Mouse (Mus musculus) left cerebral cortex, adult 2 months (tissue): ENCODE results near the gene Dpyd. TPM values are rescaled to one million over a fixed set of nuclear protein-coding genes. Genes with fewer than 3 reads are reported as not detected.
A peak's percentile ranks its signal among the peaks of the same experiment; 100 is the strongest.

Source experiments
- DNase-seq, 2 experiments: peaks; one replicate each; pipeline ENCODE4 v3.0.0; 2021 to 2022; ENCODE audit warnings: low spot score in 2 of 2, mixed read lengths in 1 of 2; ENCODE audit errors: extremely low spot score in 1 of 2
- H3K27ac ChIP-seq: fragments of 200-600 bp; 2 replicates; pipeline ENCODE4 v1.8.1; 2022
- H3K4me3 ChIP-seq: fragments of 200-600 bp; 2 replicates; pipeline ENCODE4 v1.8.1; 2022
- CTCF ChIP-seq: fragments of 200-600 bp; IDR thresholded peaks from 2 replicates; pipeline ENCODE4 v1.8.1; 2022; ENCODE audit warnings: antibody characterized with exemption, mild to moderate bottlenecking, moderate library complexity
- intact Hi-C: fragments of 180-260 bp; cut with DNase I; formaldehyde crosslinking; loops from one replicate; pipeline ENCODE4 v1.15.1; 2025
- total RNA-seq, 2 experiments: library from RNA; stranded (reverse); gene quantifications; 2 replicates each; pipeline ENCODE4 v1.2.3; 2021

Dpyd gene
- total RNA-seq, 2 experiments from 2014 or later: 9.8 to 12.1 TPM

DNA sequence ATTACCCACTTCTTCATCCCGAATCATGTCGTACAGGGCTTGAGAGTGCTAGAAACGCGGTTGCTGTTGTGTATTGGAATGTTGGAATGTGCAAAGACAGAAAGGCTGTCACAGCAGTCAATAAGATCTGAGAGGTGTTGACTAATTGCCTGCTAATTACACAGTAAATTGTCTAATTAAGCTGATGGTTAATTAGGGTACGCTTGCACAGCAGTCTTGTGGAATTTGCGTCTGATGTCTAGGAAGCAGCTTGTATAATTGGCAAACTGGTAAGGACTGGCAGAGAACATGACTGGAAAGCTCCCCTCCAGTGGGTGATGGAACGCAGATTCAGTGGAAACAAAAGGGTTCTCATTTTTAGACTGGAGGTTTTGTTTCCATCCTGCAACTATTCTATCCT lies 459.3 kb downstream of the Dpyd start:
- no peak for DNase-seq
- H3K27ac ChIP-seq: no peak overlapping the region
- intact Hi-C loops: no loop called here
- TF ChIP-seq CTCF: no peak
- no peak overlapping the region for H3K4me3 ChIP-seq

DNA sequence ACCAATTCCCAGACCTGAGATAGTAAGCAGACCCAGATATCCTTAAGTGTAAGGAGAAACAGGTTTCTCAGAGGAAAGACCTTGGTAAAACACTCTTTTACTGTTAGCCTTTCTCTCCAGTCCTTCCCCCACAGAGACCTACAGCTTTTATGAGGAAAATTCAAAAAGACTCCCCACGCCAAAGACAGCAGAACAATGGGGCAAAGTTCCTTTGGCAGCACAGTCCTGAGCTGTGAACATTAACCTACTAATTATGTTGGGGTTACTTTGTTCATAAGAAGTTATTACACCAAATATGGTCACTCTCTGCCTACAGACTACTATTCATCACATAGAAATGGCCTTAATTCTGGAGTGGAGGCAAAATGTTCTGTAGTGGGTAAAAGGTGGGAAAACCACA lies 480.7 kb downstream of the Dpyd start:
- intact Hi-C loops: no loop called here
- no peak for DNase-seq
- TF ChIP-seq CTCF: no peak
- Histone ChIP-seq H3K27ac (no peak overlapping the region), H3K4me3 (no peak overlapping the region)

DNA sequence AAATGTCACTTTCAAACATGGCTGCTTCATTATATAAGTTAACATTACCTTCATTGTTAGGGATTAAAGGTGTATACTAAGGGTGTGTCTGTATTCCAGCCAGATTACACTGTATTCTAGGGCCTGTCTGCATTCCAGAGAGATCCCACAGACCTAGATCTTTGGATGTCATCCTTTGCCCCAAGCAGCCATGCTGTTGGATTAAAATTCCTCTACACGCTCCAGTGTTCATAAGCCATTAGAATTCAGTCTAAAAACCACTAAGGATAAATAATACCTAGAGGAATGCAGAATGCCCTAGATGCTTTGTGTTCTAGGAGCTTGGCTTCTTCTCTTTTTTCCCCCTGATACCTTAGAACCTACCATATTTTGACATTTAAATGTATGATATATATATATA lies 494.2 kb downstream of the Dpyd start:
- intact Hi-C loops: no loop called here
- H3K27ac ChIP-seq: no peak overlapping the region
- no peak for DNase-seq
- H3K4me3 ChIP-seq: no peak overlapping the region
- TF ChIP-seq CTCF: no peak

DNA sequence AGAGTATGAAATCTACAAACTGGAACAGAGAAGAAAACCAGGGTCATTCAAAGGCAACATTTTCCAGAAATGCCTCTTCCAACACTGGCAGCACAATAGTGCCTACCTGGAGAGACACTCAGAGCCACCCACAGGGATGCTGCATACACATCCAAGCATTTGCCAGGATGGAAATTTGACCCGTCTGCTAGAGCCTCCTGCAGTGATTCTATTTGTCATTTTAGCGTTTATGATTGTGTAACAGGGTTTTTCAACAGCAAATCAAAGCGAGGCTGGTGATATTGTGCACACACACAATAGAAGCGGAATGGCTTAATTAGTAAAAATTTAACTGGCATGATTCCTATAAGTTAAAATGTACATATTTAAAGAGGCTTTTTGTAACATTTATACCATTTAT lies 501.3 kb downstream of the Dpyd start:
- no peak overlapping the region for H3K27ac ChIP-seq
- TF ChIP-seq CTCF: no peak
- DNase-seq: no peak
- no peak overlapping the region for H3K4me3 ChIP-seq
- intact Hi-C loops: loop anchor here (5.0 kb wide), 1 partner anchor 621 kb away; no protein-coding TSS in a partner anchor

DNA sequence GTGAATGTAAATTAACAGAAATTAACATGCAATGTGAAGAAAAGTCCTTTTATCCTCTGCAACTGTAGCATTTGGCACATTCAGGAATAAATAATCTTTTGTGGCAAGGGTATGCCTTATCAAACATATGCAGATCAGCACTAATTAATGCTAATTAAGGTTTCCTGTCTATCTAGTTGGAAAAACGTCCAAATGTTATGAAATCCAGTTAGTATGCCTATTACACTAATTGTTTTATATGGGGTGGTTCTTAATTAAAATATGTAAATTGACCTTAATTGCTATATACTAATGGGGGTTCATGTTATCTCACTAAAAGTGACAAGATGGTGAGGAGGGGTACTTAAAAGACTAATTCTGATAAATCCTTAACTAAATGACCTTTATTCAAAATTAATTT lies 501.7 kb downstream of the Dpyd start:
- intact Hi-C loops: loop anchor here (5.0 kb wide), 1 partner anchor 621 kb away; no protein-coding TSS in a partner anchor
- TF ChIP-seq CTCF: no peak
- Histone ChIP-seq H3K4me3 (no peak overlapping the region), H3K27ac (no peak overlapping the region)
- DNase-seq: no peak

DNA sequence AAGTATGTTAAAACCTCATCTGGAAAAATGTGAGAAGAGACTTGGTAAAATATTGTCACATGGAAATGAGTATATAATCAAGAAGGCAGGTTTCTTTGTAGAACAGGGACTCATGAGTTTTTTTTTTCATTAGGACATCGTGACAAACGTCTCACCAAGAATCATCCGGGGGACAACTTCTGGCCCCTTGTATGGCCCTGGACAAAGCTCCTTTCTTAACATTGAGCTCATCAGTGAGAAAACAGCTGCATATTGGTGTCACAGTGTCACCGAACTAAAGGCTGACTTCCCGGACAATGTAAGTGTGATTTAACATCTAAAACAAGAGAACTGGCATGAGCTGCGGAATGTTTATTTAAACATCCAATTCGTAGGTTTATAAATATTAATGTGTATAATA lies 502.8 kb downstream of the Dpyd start:
- DNase-seq: no peak
- no peak overlapping the region for H3K4me3 ChIP-seq
- intact Hi-C loops: loop anchor here (5.0 kb wide), 1 partner anchor 622 kb away; no protein-coding TSS in a partner anchor
- no peak overlapping the region for H3K27ac ChIP-seq
- no peak for TF ChIP-seq CTCF

DNA sequence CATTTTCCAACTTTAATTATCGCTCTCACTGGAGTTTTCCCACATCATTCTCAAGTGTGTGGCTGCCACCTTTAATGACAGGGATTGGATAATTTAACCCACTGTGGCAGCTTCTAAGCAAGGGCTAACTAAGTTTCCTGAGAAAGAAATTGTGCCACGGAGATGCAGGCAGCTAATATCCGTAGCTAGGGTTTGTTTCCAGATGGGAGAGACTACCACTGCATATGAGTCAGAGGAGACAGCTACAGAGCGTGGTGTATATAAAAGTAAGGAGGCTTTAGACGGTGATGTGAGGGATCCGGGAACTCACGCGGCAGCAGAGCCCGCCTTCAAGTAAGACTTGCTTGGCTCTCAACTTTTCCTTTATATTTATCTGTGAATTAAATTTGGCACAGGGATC lies 505.3 kb downstream of the Dpyd start:
- intact Hi-C loops: no loop called here
- TF ChIP-seq CTCF: no peak
- DNase-seq: peak in 1 of 2 experiments; percentile 17
- Histone ChIP-seq H3K4me3 (no peak overlapping the region), H3K27ac (no peak overlapping the region)

DNA sequence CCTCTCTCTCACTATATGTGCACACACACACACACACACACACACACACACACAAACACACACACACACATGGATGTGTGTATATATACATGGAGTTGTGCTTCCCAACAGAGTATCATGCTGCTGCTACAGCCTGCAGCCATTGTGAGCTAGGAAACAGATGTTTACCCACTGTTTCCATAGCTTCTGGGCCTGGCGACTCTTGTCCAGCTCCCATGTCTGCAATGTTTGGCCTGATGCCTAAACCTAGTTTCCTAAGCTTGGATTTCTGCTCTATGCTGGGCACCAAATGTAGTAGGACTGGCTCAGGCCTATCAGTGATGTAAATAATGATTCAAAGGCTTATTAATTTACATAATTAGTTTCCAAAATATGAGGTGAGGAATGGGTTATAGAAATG lies 524.7 kb downstream of the Dpyd start:
- no peak overlapping the region for H3K4me3 ChIP-seq
- H3K27ac ChIP-seq: no peak overlapping the region
- DNase-seq: no peak
- TF ChIP-seq CTCF: no peak
- intact Hi-C loops: no loop called here

DNA sequence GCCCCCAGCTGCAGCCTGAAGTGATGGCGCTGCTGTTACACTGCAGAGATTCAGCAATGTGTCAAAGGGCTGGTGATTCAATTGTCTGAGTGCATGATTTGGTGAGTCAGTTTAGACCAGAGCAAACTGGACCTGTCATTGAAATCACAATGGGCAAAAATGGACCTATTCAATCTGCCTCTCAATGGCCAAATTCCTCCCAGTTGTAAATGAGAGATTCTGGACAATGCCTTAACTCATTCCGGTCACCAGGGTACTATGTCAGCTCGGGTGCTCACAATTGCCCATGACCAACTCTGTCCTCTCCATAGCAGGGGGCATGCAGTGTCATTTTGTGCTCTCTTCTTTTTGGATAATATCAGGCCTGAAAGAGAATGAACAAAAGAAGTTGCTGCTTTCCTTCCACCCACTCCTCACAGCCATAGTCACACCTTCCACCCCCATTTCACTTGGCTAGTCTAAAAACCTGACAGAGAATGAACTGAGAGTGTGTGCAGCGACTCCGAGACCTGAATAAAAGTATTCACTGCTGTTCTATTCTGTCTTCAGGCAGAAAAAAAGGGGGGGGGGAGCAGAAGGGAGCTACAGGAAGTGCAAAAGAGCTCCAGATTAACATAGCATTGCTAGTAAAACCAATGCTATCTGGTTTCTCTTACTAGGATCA lies 533.4 kb downstream of the Dpyd start:
- Histone ChIP-seq H3K27ac (no peak overlapping the region), H3K4me3 (no peak overlapping the region)
- intact Hi-C loops: no loop called here
- TF ChIP-seq CTCF: no peak
- DNase-seq: no peak

DNA sequence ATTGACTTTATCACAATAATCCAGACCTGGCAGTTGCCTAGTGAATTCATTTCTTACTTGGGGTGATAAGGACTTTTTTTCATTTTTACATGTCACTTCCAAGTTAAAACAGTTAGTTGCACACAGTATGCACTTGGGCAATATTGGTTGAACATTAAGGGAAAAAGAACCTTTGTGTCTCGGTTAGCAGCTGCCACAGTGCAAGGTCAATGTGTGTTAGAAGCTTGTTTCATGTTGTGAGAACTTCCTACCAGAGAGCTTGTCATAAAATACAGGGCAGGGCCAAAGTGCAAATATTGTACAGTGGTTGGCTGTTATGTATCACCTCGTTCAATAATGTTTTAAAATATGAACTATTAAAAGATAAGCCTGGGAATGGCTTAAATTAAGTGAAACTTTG lies 564.1 kb downstream of the Dpyd start:
- intact Hi-C loops: no loop called here
- H3K4me3 ChIP-seq: no peak overlapping the region
- no peak for TF ChIP-seq CTCF
- no peak overlapping the region for H3K27ac ChIP-seq
- DNase-seq: no peak

DNA sequence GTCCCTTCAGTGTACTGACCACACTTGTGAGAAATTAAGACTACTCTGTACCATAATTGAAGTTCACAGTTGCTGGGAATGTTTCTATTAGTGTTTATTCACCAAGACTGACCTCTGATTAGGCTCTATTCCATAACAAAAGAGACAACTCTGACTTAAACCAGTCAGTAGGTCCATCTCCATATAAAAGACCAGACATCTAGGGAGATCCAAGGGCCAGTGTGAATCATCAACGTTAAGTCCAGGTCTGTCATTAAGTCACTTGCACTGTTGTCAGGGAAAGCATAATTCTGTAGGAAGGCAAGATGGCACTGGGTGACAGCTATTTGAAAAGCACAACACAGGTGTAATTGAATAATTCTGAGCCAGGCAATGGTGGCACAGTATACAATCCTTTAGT lies 566.1 kb downstream of the Dpyd start:
- H3K27ac ChIP-seq: no peak overlapping the region
- intact Hi-C loops: no loop called here
- DNase-seq: no peak
- no peak for TF ChIP-seq CTCF
- no peak overlapping the region for H3K4me3 ChIP-seq

DNA sequence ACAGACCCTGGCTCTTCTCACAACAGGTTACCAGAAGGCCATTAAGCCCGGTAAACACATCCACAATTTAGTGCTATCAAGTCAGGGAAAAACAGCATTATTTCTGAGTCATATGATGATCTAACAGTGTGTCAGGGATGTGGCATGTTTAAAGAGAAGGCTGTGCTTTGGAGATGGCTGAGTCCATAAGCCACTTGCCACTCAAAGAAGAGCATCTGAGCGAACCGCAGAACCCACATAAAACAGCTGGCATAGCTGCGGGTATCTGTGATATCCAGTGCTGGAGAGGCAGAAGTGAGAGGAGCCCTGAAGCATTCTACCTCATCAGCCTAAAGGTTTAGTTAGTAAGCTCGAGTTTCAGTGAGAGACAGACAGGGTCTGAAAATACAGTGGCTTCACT lies 581.1 kb downstream of the Dpyd start:
- intact Hi-C loops: no loop called here
- TF ChIP-seq CTCF: no peak
- no peak overlapping the region for H3K4me3 ChIP-seq
- H3K27ac ChIP-seq: no peak overlapping the region
- no peak for DNase-seq

DNA sequence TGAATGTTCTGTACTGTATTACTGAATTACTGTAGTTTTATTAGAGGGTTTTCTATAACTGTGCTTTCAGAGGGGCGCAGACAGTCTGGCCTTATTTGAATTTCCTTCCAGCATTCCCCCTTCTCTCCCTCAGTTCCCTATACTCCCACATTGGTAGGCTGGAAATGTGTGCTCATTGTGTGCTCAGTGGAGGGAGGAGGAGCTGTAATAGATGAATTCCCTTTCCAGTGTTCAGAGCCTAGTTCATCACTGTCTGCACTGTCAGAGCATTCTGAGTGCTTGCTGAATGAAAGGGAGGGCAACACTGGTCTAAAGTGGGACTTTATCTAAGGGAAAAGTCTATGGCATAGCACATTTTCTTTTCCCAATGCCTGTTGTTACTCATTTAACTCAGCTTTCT lies 582.9 kb downstream of the Dpyd start:
- TF ChIP-seq CTCF: no peak
- intact Hi-C loops: no loop called here
- H3K4me3 ChIP-seq: no peak overlapping the region
- H3K27ac ChIP-seq: no peak overlapping the region
- DNase-seq: no peak
